Mouse (Mus musculus): ENCODE measurements around the gene Ppp3ca. TPM values are rescaled to one million over a fixed set of nuclear protein-coding genes. Genes with fewer than 3 reads are reported as not detected.
"Not testable (repeated sequence)": the region's sequence is repeated elsewhere in the genome, so short reads cannot be mapped to it uniquely, and the experiment has no call there.

Ppp3ca gene
- total RNA-seq, 2 experiments from 2014 or later: 137 to 140 TPM

DNA sequence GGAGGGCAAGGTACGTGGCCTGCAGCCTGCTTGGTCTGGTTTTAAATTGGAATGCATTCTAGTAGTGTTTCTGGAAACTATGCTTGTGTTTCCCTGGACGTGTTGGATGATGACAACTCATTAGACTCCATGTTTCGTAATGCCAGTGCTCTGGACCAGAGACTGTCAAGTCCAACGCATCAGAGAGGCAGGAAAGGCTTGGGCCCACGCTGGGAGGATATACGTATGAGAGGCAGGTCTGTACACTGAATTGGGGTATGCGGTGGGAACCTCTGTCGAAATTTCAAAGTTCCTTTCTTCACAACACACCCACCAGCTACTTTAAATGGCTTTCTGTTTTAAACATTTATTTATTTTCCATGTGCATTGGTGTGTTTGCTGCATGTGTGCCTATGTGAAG is 12.3 kb downstream of the Ppp3ca start:
- no peak for DNase-seq
- intact Hi-C loops (cut with DNase I; ENCODE audit: low total_unique reads): no loop called here

GRCm38 (mm10) chr3:136684191-136684958 is 14.5 kb downstream of the Ppp3ca start:
- DNase-seq: no peak
- intact Hi-C loops (cut with DNase I; ENCODE audit: low total_unique reads): no loop called here

DNA sequence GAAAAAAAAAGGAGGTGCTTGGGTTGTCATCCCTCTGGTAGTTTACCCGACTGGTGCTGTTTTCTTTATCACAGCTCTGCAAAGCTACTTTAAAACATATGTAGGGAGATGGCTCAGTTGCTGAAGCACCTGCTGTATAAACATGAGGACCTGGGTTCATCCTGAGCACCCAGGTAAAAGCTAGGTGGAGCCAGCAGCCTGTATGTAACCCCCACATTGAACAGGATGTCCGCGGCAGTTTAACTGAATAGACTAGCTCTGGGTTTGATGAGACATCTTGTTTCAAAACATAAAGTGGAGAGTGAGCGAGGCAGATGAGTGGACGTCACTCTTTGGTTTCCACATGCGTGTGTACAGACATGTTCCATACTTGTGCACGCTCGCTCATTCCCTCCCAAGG is 16.5 kb downstream of the Ppp3ca start:
- DNase-seq: no peak
- intact Hi-C loops (cut with DNase I; ENCODE audit: low total_unique reads): no loop called here

DNA sequence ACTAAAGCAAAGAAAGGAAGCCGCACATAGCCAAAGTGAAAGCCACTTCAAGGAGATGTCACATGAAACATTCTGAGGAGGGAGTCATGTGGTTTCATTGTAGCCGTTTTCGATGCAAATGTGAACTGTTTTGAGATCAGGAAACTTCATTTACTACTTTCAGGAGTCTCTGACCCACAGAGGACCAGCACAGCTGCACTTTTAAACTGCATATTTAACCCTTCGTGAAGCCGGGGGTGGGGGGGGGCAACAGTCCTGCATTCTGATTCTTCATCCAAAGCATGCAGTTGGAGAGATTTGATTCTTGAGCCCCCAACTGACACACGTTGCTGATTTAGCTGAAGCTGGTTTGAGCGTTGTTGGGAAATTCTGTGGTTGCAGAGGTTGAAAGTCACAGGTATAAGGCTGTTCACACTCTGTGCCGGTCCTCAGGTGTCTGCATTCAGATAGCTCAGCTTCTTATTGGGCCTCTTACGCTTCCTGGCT is 18.2 kb downstream of the Ppp3ca start:
- no peak for DNase-seq
- intact Hi-C loops (cut with DNase I; ENCODE audit: low total_unique reads): no loop called here

- intact Hi-C loops (cut with DNase I; ENCODE audit: low total_unique reads): no loop called here
- DNase-seq: no peak
These were observed 20.0 kb downstream of the Ppp3ca start for GRCm38 (mm10) chr3:136689793-136690543.

GRCm38 (mm10) chr3:136691984-136692383 is 22.1 kb downstream of the Ppp3ca start:
- intact Hi-C loops (cut with DNase I; ENCODE audit: low total_unique reads): no loop called here
- DNase-seq: no peak

DNA sequence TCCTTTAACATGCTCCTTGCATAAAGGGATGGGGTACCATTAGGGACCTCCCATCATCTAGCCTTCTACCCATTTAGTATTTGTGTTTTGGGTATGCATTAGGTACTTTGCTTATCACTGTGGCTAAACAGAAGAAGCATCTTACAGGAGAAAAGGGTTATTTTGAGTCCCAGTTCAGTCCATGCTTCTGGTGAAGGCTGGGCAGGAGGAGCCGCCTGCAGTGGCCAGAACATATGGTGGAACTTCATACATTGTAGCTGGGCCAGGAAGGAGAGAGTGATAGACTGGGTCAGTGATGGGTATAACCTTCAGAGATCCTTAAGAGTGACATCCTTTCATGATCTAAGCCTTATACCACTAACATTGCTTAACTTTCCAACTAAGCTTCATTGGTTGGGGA is 23.6 kb downstream of the Ppp3ca start:
- intact Hi-C loops (cut with DNase I; ENCODE audit: low total_unique reads): no loop called here
- no peak for DNase-seq

GRCm38 (mm10) chr3:136697626-136698191 is 27.8 kb downstream of the Ppp3ca start:
- DNase-seq: no peak
- intact Hi-C loops (cut with DNase I; ENCODE audit: low total_unique reads): no loop called here

- DNase-seq; intact Hi-C loops (cut with DNase I; ENCODE audit: low total_unique reads): not testable (repeated sequence)
These were observed 29.8 kb downstream of the Ppp3ca start for GRCm38 (mm10) chr3:136699711-136700110.

- no peak for DNase-seq
- intact Hi-C loops (cut with DNase I; ENCODE audit: low total_unique reads): no loop called here
These were observed 30.6 kb downstream of the Ppp3ca start for GRCm38 (mm10) chr3:136700447-136701009.

DNA sequence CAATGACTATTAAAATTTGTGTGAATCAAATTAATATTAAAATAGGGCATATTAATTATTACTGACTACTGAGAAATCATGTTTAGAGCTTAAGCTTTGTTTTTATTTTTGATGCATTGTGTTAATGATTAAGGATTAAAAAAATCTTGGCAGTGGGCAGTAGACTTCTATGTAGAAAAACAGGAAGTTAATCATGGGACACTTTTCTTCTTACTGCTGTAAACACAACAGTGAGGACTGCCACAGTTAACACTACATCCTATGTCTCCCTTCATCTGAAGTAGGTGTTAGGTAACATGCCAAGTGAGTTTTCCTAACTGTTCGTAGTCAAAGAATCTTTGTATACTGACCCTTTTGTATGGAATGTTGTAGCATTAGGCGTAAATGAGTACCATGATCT is 32.9 kb downstream of the Ppp3ca start:
- DNase-seq: no peak
- intact Hi-C loops (cut with DNase I; ENCODE audit: low total_unique reads): no loop called here

DNA sequence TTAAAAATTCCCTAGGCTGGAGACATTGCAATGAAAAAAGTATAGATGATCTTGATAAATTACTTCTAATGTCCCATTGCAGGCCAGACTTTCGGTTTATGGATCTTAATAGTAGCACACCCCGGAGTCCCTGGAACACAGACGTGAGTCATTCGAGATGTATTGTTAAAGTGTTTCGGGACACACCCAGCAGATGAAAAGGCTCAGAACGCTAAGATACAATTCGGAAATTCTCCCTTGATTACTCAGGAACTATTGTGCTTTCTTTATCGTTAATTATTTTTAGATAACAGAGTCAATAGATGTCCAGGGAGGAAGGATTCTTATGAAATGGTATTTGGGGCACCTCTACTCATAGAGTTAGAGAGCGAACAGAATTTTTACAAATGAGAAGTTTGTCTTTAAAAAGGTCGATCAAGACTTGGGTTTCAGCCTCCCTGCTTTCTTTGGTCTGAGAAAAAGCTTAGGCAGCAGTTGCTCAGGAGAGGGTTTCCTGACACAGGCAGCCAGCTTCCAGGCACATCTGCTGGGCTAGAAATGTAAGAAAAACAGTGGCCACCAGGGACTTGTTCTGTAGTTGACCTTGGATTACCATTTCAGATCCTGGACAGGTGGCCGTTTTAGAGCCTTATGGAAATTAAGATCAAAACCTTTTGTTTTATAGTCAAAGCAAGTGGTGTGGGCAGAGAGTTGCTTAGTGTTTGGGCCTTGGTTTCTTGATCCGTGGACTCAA is 34.8 kb downstream of the Ppp3ca start:
- intact Hi-C loops (cut with DNase I; ENCODE audit: low total_unique reads): no loop called here
- no peak for DNase-seq

DNA sequence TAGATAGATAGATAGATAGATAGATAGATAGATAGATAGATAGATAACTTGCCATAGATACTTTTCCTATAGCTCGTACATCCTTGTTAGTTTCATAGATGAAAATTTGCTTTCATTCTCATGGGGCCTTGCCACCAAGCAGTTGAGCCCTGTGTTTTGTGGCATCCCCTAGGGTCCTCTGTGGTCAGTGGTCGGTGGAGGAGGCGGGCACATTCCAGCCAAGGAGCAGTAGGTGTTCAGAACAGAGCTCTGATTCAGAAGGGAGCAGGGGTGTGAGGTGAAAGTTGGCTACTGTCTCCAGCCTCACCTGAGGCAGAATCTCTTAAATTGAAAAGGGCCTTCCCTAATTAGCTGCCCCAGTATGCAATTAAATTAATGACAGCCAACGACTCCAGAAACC is 36.1 kb downstream of the Ppp3ca start:
- intact Hi-C loops (cut with DNase I; ENCODE audit: low total_unique reads): no loop called here
- DNase-seq: no peak

GRCm38 (mm10) chr3:136706771-136707170 is 36.8 kb downstream of the Ppp3ca start:
- intact Hi-C loops (cut with DNase I; ENCODE audit: low total_unique reads): no loop called here
- no peak for DNase-seq

DNA sequence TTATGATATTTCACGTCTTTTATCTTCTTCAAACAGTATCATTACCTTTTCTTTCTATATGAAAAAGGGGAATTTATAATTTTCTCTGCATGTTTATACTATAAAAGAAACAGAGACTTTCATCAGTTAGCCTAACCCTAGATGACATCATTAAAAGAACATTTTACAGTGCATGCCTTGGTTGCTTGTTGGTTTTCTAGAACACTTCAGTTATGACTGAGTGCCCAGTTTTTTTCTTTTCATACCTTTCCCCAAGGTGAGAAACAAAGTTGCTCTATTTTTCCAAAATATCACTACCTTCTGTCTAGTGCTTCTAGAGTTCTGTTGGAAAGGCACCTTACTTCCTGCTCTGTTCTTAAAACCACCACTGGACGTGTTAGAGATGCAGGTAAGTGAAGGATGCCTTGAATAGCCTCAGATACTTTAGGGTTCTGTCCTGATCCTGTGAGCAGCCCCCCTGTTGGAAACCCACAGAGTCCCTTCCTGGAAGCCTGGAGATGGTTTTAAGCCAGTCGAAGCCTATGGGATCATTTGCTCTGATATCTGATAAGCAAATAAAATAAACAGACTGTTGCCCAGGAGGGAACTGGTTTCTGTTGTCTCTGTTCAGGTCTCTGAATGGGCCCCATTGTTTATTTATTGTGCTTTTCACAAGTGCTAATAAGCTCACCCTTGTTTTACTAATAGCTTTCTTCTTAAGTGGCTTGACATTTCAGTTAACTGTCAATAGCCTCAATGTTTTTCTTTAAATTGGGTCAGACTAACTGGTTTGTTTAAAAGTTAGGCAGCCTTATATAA is 37.5 kb downstream of the Ppp3ca start:
- intact Hi-C loops (cut with DNase I; ENCODE audit: low total_unique reads): no loop called here
- no peak for DNase-seq

DNA sequence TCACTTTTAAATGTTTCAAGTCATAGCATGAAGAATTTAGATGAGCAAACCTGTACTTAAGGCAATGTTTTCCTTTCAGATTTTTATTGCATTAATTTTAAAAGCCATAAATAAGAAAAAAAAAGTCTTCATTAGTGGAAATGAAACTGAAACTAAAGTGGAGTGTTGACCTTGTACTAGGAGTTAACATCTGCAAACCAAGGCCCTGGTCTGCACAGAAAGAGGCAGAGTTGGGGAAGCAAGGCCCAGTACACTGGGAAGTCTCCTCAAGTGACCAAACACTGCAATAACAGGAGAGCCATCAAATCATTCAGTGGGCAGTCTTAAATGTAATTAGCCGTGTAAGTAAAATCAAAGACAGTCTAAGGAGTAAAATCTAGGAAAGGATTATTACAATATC is 38.3 kb downstream of the Ppp3ca start:
- no peak for DNase-seq
- intact Hi-C loops (cut with DNase I; ENCODE audit: low total_unique reads): no loop called here

DNA sequence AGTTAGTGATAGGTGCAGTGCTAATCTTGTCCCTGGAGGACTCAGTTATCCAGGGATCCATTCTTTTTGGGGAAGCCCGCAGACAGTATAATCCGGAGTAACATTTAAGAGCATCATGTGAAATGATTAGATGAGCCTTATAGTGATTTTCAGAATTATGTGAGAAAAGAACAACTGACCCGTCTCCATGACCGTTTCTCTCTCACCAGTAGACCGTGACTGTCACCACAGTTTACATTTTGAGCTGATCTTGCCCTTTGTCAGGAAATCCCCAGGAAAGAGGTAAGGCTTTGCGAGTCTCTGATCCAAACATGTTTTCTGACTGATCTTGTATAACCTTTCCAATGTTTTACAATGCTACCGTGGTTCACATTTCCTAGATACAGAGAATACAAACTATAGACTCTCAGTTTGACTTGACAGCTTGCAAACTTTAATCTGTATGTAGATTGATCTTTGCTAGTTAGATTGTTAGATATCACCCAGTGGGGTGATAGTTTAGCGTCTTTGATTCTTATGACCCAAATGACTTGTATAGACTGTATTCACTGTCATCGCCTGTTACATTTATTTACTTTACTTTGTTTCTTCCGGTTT is 40.5 kb downstream of the Ppp3ca start:
- no peak for DNase-seq
- intact Hi-C loops (cut with DNase I; ENCODE audit: low total_unique reads): no loop called here

DNA sequence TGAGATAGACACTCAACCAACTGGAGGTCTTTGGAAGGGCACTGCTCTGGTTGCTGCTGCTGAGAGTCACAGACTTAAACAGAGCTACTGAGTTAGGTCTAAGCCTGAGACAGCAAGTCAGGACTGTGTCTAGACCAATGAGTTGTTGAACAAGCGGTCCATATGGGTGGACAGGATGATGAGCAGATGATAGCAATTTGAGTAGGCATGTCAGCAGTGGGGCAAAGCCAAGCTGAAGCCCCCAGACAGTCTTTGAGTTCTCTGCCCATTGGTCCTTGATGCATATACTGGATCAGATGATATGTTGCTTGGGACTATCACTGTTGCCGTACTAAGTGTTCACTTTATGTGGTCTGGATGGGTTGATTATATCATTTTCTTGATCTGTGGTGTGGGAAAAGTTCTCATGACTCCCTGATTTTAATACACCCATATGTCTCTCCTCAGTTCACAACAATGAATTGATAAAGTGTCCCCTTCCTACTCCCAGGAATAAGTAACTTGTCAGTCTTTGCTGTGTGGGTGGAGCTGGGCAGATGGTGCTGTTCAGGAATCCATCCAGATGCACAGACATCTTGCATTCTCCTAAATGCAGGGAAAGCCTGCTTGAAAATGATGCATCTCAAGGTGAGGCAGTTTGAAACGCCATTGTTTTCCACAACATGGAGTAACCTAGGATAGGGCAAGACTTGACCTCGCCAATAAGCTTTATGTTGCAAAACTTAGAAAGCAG is 44.5 kb downstream of the Ppp3ca start:
- no peak for DNase-seq
- intact Hi-C loops (cut with DNase I; ENCODE audit: low total_unique reads): no loop called here

Data from gastrocnemius, postnatal 14 days (tissue).